Mouse (Mus musculus) gastrocnemius, postnatal 14 days (tissue): ENCODE data around the gene Etv2. TPM values are rescaled to one million over a fixed set of nuclear protein-coding genes. Genes with fewer than 3 reads are reported as not detected.

Experiments
- DNase-seq: peaks from one replicate; pipeline ENCODE4 v3.0.0; 2021; ENCODE audit warnings: mixed read lengths
- intact Hi-C: fragments of 180-260 bp; cut with DNase I; formaldehyde crosslinking; loops from one replicate; pipeline ENCODE4 v1.15.1; 2025; ENCODE audit warnings: low total_unique reads
- long read RNA-seq, 2 experiments: library from polyadenylated mRNA; stranded (forward); transcript quantifications; one replicate each; pipeline ENCODE4 v2.0.0; 2021
- total RNA-seq, 2 experiments: library from RNA; stranded (reverse); gene quantifications; 2 replicates each; pipeline ENCODE4 v1.2.3; 2021

Etv2 gene
- total RNA-seq = not detected
- long read RNA-seq, experiment 1 = 0 reads
- long read RNA-seq, experiment 2 = 0 reads

- no peak for DNase-seq
- intact Hi-C loops = no loop called here
Observed at GRCm38 (mm10) chr7:30635752-30636151, at the start of gene Etv2. TSS of gene Etv2 (minus strand) at chr7:30635852.

- no peak for DNase-seq
- intact Hi-C loops = no loop called here
Observed at GRCm38 (mm10) chr7:30683425-30683824, 47.8 kb upstream of the Etv2 start.

DNA sequence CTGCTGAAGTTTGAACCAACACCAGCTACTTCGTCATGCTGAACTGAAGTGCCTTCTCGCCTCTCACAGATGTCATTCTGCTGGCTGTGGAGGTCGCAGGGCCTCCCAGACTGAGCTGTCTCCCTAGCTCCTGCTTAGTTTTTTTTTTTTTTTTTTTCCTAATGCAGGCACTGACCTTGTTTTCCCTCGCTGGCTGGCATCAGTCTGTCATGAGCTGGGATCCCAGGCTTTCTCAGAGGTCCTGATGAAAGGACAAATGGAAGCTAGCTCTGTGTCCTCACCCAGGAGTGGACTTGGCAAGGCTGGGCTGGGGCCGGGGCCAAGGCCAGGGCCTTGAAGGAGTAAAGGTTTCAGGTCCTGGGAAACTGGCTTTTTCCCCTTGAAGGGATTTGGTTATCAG lies 46.2 kb upstream of the Etv2 start:
- intact Hi-C loops = no loop called here
- peak; percentile 20 for DNase-seq

GRCm38 (mm10) chr7:30678263-30678975 lies 42.8 kb upstream of the Etv2 start:
- intact Hi-C loops = no loop called here
- peak; percentile 28 for DNase-seq

- intact Hi-C loops = no loop called here
- DNase-seq = no peak
Observed at GRCm38 (mm10) chr7:30671480-30671879, 35.8 kb upstream of the Etv2 start, which contains the start of gene Pmis2. TSS of gene Pmis2 (minus strand) at chr7:30671605.

DNA sequence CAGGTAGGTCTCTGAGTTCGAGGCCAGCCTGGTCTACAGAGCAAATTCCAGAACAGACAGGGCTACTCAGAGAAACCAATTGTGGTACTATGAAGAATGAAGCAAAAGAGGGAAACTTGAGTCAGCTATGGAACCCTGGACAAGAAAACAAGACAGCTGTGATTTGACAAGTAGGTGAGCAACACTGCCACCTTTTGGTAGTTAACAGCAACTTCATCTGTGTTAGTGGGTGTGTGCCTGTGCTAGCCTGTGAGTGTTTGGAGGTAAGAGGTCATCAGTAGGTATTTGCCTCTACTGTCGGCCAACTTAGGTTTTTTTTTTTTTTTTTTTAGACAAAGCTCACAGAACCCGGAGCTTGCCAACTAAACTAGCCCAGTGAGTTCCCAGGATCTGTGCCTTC lies 33.6 kb upstream of the Etv2 start:
- no peak for DNase-seq
- intact Hi-C loops = no loop called here

DNA sequence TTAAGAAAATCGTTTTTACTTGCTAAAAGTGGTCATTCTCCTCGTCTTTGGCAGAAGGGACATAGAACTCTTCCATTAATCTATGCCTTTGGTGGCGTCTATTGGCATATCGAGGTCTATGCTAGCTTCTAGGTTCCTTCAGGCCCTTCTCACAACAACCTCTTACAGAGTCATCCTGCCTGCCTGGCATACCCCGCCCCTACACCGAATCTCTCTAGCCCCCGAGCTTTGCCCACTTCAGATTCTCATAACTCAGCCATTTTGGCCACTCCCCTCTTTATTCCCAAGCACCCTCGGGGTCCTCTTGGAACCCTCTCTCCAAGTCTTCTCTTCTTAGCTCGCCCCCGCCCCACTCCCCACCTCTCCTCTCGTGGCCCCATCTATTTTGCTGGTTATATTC lies 29.7 kb upstream of the Etv2 start:
- intact Hi-C loops = no loop called here
- DNase-seq = no peak

DNA sequence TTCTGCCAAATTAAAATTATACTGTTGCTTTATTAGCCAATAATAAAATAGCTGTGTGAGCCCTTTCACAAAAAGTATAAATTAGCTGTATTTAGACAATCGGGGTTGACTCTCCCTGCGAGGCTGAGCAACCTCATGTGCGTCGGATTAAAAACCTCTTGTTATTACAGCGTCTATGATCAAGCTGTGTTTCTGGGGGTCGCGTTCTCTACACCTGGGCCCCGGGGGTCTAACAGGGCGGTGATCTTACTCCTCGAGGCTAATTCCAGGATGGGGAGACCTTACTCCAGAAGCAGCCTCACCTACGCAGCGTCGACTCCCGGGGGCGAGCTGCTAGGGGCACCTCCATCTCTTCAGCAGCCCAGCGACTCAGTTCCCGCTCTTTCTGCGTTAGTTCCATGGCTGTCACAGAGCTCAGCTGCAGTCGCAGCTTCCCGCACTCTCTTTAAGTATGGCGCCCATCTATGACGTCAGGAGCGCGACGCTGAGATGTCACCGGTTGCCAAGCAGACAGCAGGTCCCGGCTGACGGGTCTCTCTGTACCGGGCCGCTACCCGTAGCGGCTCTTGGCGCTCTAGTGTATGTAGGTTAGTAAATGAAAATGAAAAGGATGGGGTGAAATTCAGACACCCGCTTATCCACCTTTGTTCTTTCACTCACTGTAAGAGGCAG lies 29.0 kb upstream of the Etv2 start, which contains the start of gene Haus5:
TSS of gene Haus5 (minus strand) at position 466 of the 672 bp plus-strand sequence.
- DNase-seq = peak; percentile 87
- intact Hi-C loops = no loop called here

DNA sequence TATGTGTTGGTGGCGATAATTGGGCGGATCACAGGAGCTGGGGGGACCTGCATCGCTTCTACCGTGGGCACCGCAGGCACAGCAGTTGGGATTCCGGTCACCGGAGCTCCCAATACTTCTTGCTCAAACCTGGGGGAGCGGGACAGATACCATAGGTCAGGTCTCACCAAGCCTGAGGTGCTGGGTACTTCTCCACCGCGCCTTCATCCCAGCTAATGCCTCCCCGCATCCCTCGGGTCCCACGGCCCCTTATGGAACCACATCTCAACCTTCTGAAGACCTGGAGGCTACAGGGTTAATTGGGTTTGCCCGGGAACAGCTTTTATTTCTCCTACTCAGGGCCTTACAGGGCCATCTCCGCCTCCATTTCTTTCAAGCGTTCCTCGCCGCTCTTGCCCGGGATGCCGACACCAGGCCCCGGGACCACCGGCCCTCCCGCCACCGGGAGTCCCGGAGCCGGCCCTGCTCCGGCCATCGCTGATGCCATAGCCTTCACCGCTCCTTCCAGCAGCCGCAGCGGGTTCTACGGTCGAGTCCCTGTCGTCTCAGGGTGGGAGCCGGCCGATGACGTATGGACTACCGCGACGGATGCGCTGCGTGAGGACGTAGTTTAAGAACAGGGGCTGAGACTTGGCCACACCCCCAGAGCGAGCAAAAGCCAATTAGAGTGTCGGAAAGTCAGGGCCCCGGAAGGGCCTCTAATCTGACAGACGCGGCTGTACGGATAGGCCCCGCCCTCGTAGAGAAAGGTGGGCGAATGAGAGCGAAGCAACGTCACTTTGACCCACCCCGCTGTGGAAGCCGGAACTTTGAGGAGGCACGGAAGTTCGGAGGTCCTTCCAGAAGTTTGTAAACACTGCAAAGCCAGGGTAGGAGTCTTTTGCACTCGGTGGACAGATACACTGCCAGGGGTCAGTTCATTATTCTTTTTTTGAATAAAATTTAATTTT lies 14.2 kb upstream of the Etv2 start, which contains the start of gene Rbm42:
TSS of gene Rbm42 (minus strand) at position 727 of the 950 bp plus-strand sequence.
- DNase-seq = peak; percentile 99
- intact Hi-C loops = no loop called here

- intact Hi-C loops = no loop called here
Observed at GRCm38 (mm10) chr7:30639083-30639482, 3.4 kb upstream of the Etv2 start.

DNA sequence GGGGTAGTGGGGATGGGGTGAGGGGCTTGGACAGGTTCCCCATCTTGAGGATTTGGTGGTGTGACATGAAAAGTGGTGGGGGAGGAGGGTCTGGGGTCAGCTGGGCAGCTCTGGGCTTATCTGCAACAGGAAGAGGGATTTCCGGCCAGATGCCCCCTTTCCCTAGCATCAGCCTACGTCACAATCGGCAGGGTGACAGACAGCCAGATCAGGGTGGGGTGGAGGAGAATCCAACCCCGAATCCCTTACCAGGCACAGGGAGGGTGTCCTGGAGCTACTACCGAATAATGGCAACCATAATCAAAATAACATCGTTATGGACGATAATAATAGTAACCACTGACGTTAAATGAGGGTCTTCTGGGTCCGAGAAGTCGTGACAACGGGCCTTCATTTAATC lies 743 bp upstream of the Etv2 start:
- intact Hi-C loops = no loop called here
- no peak for DNase-seq

More at GRCm38 (mm10) chr7:30639083-30639482, 3.4 kb upstream of the Etv2 start:
- DNase-seq = no peak

- intact Hi-C loops = no loop called here
- peak; percentile 30 for DNase-seq
Observed at GRCm38 (mm10) chr7:30634621-30635020, 1.0 kb downstream of the Etv2 start.

DNA sequence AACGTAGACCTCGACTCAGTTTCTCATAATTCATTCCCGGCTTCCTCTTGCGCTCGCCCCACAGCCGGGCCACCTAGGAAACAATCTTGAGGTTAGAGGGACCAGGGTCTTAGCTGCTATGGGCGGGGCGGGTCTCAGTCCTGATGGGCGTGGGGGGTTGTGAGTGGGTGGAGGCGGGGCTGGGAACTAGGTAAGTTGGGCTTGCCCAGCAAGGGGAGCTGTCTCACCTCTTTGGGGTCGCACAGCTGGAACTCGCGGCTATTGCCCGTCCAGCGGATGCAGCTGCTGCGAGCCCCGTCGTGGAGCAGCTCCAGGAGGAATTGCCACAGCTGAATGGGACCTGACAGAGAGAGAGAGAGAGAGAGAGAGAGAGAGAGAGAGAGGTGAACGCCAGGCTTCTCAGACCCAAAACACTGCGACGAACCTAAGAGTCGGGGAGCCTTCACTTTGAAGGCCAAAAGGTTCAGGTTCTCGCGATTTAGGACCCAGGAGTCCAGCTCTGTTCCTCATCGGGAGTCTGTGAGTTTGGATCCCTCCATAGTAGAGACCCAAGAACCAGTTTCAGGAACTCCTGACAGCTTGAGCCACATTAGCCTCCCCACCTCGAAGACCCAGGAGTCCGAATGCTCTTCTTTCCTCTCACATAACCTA lies 1.8 kb downstream of the Etv2 start:
- no peak for DNase-seq

GRCm38 (mm10) chr7:30629013-30629412 lies 6.6 kb downstream of the Etv2 start:
- DNase-seq = no peak

More for the DNA sequence above, 1.8 kb downstream of the Etv2 start:
- intact Hi-C loops = no loop called here

DNA sequence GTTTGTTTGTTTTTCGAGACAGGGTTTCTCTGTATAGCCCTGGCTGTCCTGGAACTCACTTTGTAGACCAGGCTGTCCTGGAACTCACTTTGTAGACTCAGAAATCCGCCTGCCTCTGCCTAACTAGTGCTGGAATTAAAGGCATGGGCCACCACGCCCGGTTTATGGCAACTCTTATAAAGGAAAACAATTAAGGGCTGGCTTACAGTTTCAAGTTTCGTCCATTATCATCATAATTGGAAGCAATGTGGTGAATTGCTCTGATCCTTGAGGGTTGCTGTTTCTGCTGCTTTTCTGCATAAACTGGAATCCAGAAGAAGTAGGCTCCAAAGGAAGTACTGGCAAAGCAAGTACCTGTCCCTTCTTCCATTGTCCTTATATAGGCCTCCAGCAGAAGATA lies 9.0 kb downstream of the Etv2 start:
- DNase-seq = no peak
- intact Hi-C loops = no loop called here

More at GRCm38 (mm10) chr7:30629013-30629412, 6.6 kb downstream of the Etv2 start:
- intact Hi-C loops = no loop called here

- DNase-seq = peak; percentile 87
- intact Hi-C loops = no loop called here
Observed at GRCm38 (mm10) chr7:30625530-30626384, 9.9 kb downstream of the Etv2 start, which contains the start of gene Cox6b1. TSS of gene Cox6b1 (minus strand) at chr7:30626151.

GRCm38 (mm10) chr7:30619202-30619601 lies 16.4 kb downstream of the Etv2 start:
- intact Hi-C loops = no loop called here
- no peak for DNase-seq

GRCm38 (mm10) chr7:30618658-30619057 lies 17.0 kb downstream of the Etv2 start:
- DNase-seq = no peak
- intact Hi-C loops = no loop called here
